Mouse (Mus musculus): Measurements from ENCODE around the gene Neu4. TPM values are rescaled to one million over a fixed set of nuclear protein-coding genes. Genes with fewer than 3 reads are reported as not detected.

Neu4 gene
- not detected for polyA plus RNA-seq (2017; shearing (Covaris generic))

DNA sequence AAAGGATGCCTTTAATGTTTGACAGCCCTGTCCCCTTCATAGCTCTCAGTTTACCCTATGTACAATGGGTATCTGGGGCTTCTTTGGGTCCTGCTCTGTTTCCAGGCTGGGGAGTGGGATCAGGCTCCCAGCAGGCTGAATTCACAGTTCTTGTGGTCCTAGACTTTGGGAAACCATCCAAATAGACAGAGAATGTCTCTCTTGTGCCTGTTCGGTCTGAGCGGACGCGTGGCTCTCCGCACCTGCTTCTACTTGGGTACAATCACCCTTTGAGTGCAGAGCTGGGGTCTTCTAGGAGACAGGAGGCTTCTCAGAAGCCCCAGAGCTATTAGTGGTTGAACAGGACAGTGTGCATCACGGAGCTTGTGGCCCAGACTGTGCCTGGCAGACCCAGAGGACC, at the start of gene Neu4:
Gene Neu4 (plus strand): TSS at position 301 of the 400 bp plus-strand sequence.

DNA sequence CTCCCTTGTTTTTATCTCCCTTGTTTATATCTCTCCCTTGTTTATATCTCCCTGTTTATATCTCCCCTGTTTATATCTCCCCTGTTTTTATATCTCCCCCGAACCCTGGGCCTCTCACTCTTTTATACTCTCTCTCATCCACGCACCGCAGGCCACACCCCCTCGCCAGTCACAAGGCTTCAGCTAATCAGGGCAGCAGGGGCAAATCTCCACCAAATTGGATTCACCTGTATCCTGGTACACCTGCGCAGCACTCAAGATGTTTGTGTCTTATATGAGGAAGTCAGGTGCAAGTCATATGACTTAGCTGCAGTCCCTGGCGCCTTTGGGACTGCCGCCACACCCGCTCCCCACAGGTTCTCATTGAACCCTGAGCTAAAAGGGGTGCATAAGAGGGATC, 30.0 kb upstream of the Neu4 start, which contains the start of gene Gal3st2c:
Gene Gal3st2c (plus strand): TSS at position 301 of the 400 bp plus-strand sequence.

DNA sequence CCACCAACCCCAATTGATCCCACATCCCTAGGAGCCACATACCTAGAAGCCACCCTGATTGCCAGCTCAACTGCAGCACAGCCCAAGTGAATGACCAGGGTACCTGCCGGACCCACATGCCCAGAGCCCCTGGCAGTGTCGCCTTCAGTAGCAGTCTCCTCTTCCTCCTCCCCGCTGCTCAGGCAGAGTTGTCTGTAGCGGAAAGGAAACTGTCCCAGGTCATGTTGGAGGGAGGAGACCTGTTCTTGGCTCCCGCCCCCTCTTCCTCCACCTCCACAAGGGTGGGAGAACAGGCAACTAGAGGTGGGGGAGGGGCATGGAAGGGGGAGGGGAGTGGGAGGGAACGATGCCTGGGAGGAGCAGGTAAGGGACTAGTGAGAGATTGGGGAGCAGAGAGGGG, 32.1 kb downstream of the Neu4 start, which contains the start of gene Pdcd1:
Gene Pdcd1 (minus strand): TSS at position 181 of the 400 bp plus-strand sequence.

Other genes starting within 250 kb of the Neu4 start
- gene Dtymk, start 218.5 kb upstream of the Neu4 start, polyA plus RNA-seq (2017; shearing (Covaris generic)): 141 TPM
- gene Ing5, start 216.5 kb upstream of the Neu4 start, polyA plus RNA-seq (2017; shearing (Covaris generic)): 29.4 TPM
- 36.2 TPM for gene D2hgdh, start 195.5 kb upstream of the Neu4 start, polyA plus RNA-seq (2017; shearing (Covaris generic))
- not detected for gene Gal3st2, start 159.1 kb upstream of the Neu4 start, polyA plus RNA-seq (2017; shearing (Covaris generic))
- not detected for gene Gal3st2b, start 102.1 kb upstream of the Neu4 start, polyA plus RNA-seq (2017; shearing (Covaris generic))
- gene Gal3st2c, start 29.9 kb upstream of the Neu4 start, polyA plus RNA-seq (2017; shearing (Covaris generic)): 0.04 TPM
- 207 TPM for gene Pdcd1, start 32.1 kb downstream of the Neu4 start, polyA plus RNA-seq (2017; shearing (Covaris generic))